15 mouse cellular contexts compared by ENCODE assay signal in genomic region chr19:53071651-53072050, GRCm38 (mm10). TPM values are rescaled to one million over a fixed set of nuclear protein-coding genes. Genes with fewer than 3 reads are reported as not detected.
DNase-seq lines count a peak whose midpoint lies in the region; ATAC-seq and TF ChIP-seq lines count a peak whose summit lies in the region.
"Had no signal": no experiment of that assay in that cellular context is flagged by ENCODE, and none has a peak within 500 bp of the region (broad histone marks: within the 10 kb centered on the region; RNA-seq: fewer than 3 reads in every experiment).

No protein-coding gene starts in this region.

- ATAC-seq in heart, embryonic 13.5 days (ENCODE audit: extremely low read depth, insufficient number of reproducible peaks, low FRiP score, low TSS enrichment) = no peak
- ATAC-seq in embryonic facial prominence, embryonic 12.5 days (ENCODE audit: insufficient number of reproducible peaks, insufficient read depth, low FRiP score, low TSS enrichment) = 0 out of 2 replicates have a peak, but pooled peaks have one; percentile 11
- no peak for ATAC-seq in limb, embryonic 13.5 days (ENCODE audit: low FRiP score, low read depth)
- ATAC-seq: inflammation-experienced regulatory T-cells, adult 6 months had no signal

- H3K36me3 ChIP-seq in heart, embryonic 13.5 days = no peaks in the 10 kb centered on the region
- no peaks in the 10 kb centered on the region for H3K36me3 ChIP-seq in embryonic facial prominence, embryonic 12.5 days
- H3K36me3 ChIP-seq in limb, embryonic 13.5 days = no peaks in the 10 kb centered on the region
- H3K36me3 ChIP-seq: midbrain, embryonic 12.5 days; neural tube, embryonic 13.5 days had no signal

- DNase-seq in heart, postnatal 14 days = no peak
- no peak for DNase-seq in layer of hippocampus, adult 2 months (ENCODE audit: low spot score in 2 of 2)
- DNase-seq in layer of hippocampus, postnatal 25 days (ENCODE audit: extremely low spot score in 1 of 2, low spot score in 1 of 2) = no peak
- DNase-seq in adrenal gland, adult 2 months = no peak
- DNase-seq: cerebellum, adult 9-11 months; kidney, postnatal 10 days; lung, postnatal 36 days; spleen, adult 18-20 months; thymus, postnatal 4 days had no signal

- no peak overlapping the region; the same call in 1 of the 2 replicates for H3K4me2 ChIP-seq in heart, embryonic 13.5 days
- H3K4me2 ChIP-seq in embryonic facial prominence, embryonic 12.5 days (replicated peaks) = no peak overlapping the region
- H3K4me2 ChIP-seq in limb, embryonic 13.5 days (replicated peaks) = no peak overlapping the region
- H3K4me2 ChIP-seq: midbrain, embryonic 12.5 days; neural tube, embryonic 13.5 days had no signal

- no peak overlapping the region for H3K9ac ChIP-seq in heart, embryonic 13.5 days
- H3K9ac ChIP-seq in embryonic facial prominence, embryonic 12.5 days = no peak overlapping the region
- no peak overlapping the region for H3K9ac ChIP-seq in limb, embryonic 13.5 days
- H3K9ac ChIP-seq: midbrain, embryonic 12.5 days; neural tube, embryonic 13.5 days had no signal

- H3K4me1 ChIP-seq in heart, embryonic 13.5 days = peaks cover 44% of the 10 kb centered on the region
- H3K4me1 ChIP-seq in embryonic facial prominence, embryonic 12.5 days = peaks cover 41% of the 10 kb centered on the region
- H3K4me1 ChIP-seq in limb, embryonic 13.5 days = peaks cover 55% of the 10 kb centered on the region
- H3K4me1 ChIP-seq: midbrain, embryonic 12.5 days; neural tube, embryonic 13.5 days had no signal

- intact Hi-C loops in heart, postnatal 14 days (cut with DNase I) = no loop called here

- no peak overlapping the region for H3K4me3 ChIP-seq in heart, embryonic 13.5 days
- H3K4me3 ChIP-seq in layer of hippocampus, adult 2 months = no peak overlapping the region
- H3K4me3 ChIP-seq in embryonic facial prominence, embryonic 12.5 days = no peak overlapping the region
- no peak overlapping the region for H3K4me3 ChIP-seq in limb, embryonic 13.5 days
- H3K4me3 ChIP-seq: midbrain, embryonic 12.5 days; neural tube, embryonic 13.5 days had no signal

- no peaks in the 10 kb centered on the region for H3K9me3 ChIP-seq in heart, embryonic 13.5 days
- no peaks in the 10 kb centered on the region for H3K9me3 ChIP-seq in embryonic facial prominence, embryonic 12.5 days
- 0 out of 2 replicates have a peak, but pooled peaks cover 3% of the 10 kb centered on the region for H3K9me3 ChIP-seq in limb, embryonic 13.5 days
- H3K9me3 ChIP-seq: midbrain, embryonic 12.5 days; neural tube, embryonic 13.5 days had no signal

- no peaks in the 10 kb centered on the region for H3K27me3 ChIP-seq in heart, embryonic 13.5 days (replicated peaks)
- no peaks in the 10 kb centered on the region for H3K27me3 ChIP-seq in embryonic facial prominence, embryonic 12.5 days
- H3K27me3 ChIP-seq in limb, embryonic 13.5 days = no peaks in the 10 kb centered on the region
- H3K27me3 ChIP-seq: midbrain, embryonic 12.5 days; neural tube, embryonic 13.5 days had no signal

- TF ChIP-seq CTCF in layer of hippocampus, adult 2 months (conservative IDR thresholded peaks at IDR 0.05) = no peak

- H3K27ac ChIP-seq in heart, embryonic 13.5 days (replicated peaks) = peak overlapping the region; percentile 55
- H3K27ac ChIP-seq in layer of hippocampus, adult 2 months = peak overlapping the region; percentile 39; the same call in 1 of the 2 replicates
- peak overlapping the region; percentile 66; the same call in 1 of the 2 replicates for H3K27ac ChIP-seq in embryonic facial prominence, embryonic 12.5 days
- H3K27ac ChIP-seq in limb, embryonic 13.5 days = peak overlapping the region; percentile 39; the same call in 1 of the 2 replicates
- H3K27ac ChIP-seq: midbrain, embryonic 12.5 days; neural tube, embryonic 13.5 days had no signal

- WGBS in heart, embryonic 13.5 days = 32% methylated on average over 5 of the region's 5 CpGs
- 33% methylated on average over 5 of the region's 5 CpGs for WGBS in embryonic facial prominence, embryonic 12.5 days
- WGBS in limb, embryonic 13.5 days = 29% methylated on average over 5 of the region's 5 CpGs

RNA-seq across cellular contexts. Expression of gene Xpnpep1, which starts 31.6 kb away (rescaled TPM):
- polyA plus RNA-seq in heart, embryonic 13.5 days (2015; fragmentation: Nextera tagmentation; extraction: Ambion mirVana) = 142 and 151 TPM in 2 replicates
- total RNA-seq in heart, postnatal 14 days (2021) = 100 to 1,000 TPM in 1 of 2 experiments, 10 to 100 TPM in 1; 93.8 to 105 TPM
- total RNA-seq in layer of hippocampus, adult 2 months (2021) = 10 to 100 TPM; 78.7 to 82.9 TPM
- total RNA-seq in layer of hippocampus, postnatal 25 days (2021) = 100 to 1,000 TPM in 1 of 2 experiments, 10 to 100 TPM in 1; 91.1 to 104 TPM
- polyA plus RNA-seq in embryonic facial prominence, embryonic 12.5 days (2016; fragmentation: Nextera tagmentation; extraction: Ambion mirVana) = 163 and 167 TPM in 2 replicates
- 153 and 163 TPM in 2 replicates for polyA plus RNA-seq in limb, embryonic 13.5 days (2015; fragmentation: Nextera tagmentation; extraction: Ambion mirVana)
- 10 to 100 TPM; 73.7 to 82.0 TPM for total RNA-seq in adrenal gland, adult 2 months (2021)
- polyA plus RNA-seq in adrenal gland, adult 2 months (2012; rRNA removed) = 41.6 and 47.4 TPM in 2 replicates
